Mouse (Mus musculus): ENCODE measurements around the gene Nectin3. TPM values are rescaled to one million over a fixed set of nuclear protein-coding genes. Genes with fewer than 3 reads are reported as not detected.

The Nectin3 gene
- polyA plus RNA-seq, 1 experiment from 2014 or later = 59.0 TPM

- Histone ChIP-seq H3K9ac (peak overlapping the region; percentile 89), H3K4me2 (replicated peaks) (peak overlapping the region; percentile 79), H3K27ac (peak overlapping the region; percentile 95), H3K36me3 (no peaks in the 10 kb centered on the region), H3K4me3 (peak overlapping the region; percentile 90), H3K27me3 (no peaks in the 10 kb centered on the region), H3K4me1 (peaks cover 18% of the 10 kb centered on the region), H3K9me3 (replicated peaks) (no peaks in the 10 kb centered on the region)
- peak; percentile 96 for ATAC-seq (ENCODE audit: low FRiP score)
- under 1% methylated on average over 58 of the region's 78 CpGs for WGBS
Measured at GRCm38 (mm10) chr16:46496889-46497685, 1.2 kb downstream of the Nectin3 start.

- peak; percentile 64 for ATAC-seq (ENCODE audit: low FRiP score)
Measured at GRCm38 (mm10) chr16:46496031-46496868, 2.1 kb downstream of the Nectin3 start.

DNA sequence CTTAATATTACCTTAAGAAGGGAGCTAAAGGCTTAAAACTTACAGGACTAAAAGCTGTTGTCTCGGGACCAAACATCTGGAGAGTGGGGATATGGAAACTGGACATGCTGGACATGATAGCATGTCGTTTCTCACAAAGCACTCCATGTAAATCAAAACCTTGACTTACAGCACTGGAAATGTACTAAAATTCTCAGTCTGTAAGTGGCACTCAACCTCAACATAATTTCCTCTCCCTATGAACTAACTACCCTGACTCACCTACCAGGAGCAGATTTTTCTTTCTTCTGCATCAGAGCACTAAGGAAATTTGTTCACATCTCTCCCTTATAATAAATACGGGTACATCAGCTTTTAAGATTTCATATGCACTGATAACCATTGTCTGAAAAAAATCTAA, 3.1 kb downstream of the Nectin3 start:
- WGBS = 29% methylated on average over 3 of the region's 3 CpGs
- no peak overlapping the region for H3K27ac ChIP-seq
- no peak for ATAC-seq (ENCODE audit: low FRiP score)

More at GRCm38 (mm10) chr16:46496031-46496868, 2.1 kb downstream of the Nectin3 start:
- Histone ChIP-seq H3K9ac (peak overlapping the region; percentile 89), H3K36me3 (no peaks in the 10 kb centered on the region), H3K27me3 (no peaks in the 10 kb centered on the region), H3K4me1 (peaks cover 18% of the 10 kb centered on the region), H3K9me3 (replicated peaks) (no peaks in the 10 kb centered on the region), H3K27ac (peak overlapping the region; percentile 95), H3K4me3 (peak overlapping the region; percentile 90), H3K4me2 (replicated peaks) (peak overlapping the region; percentile 79)
- WGBS = under 1% methylated on average over 60 of the region's 96 CpGs

DNA sequence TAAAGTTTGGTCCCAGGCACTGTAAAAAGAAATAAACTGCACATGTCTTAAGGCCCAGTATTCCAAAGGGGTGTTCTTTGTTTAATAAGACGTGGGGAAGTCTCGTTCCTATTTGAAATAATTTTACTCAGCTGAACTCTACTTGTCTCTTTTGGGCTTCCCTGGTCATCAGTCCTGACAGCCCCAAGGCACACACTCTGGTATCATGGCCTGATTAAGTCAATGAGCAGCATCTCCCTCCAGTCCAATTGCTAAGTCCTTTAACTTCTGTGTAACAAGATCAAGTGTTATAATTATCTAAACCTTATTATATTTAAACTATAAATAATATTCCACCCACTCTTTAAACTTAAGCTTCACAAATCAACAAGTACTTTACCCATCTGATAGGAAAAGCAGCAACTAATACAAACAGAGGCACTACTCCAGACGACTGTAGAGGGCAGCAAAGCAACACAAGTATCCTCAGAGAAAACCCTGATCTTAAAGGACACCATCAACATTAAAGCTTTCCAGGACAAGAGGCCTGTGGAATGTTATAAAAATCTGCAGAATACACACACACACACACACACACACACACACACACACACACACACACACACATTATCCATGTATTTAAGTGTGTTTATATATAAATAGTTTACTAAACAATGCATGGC, 10.8 kb downstream of the Nectin3 start:
- Histone ChIP-seq H3K4me3 (no peak overlapping the region), H3K9me3 (replicated peaks) (no peaks in the 10 kb centered on the region), H3K9ac (no peak overlapping the region), H3K27ac (no peak overlapping the region), H3K4me1 (peaks cover 5% of the 10 kb centered on the region; the same call in 1 of the 2 replicates), H3K36me3 (no peaks in the 10 kb centered on the region), H3K4me2 (replicated peaks) (no peak overlapping the region), H3K27me3 (no peaks in the 10 kb centered on the region)
- 60% methylated on average over 3 of the region's 3 CpGs for WGBS
- ATAC-seq (ENCODE audit: low FRiP score) = peak; percentile 66

More for the DNA sequence above, 3.1 kb downstream of the Nectin3 start:
- H3K27me3 ChIP-seq = no peaks in the 10 kb centered on the region
- no peaks in the 10 kb centered on the region for H3K9me3 ChIP-seq (replicated peaks)
- peak overlapping the region; percentile 90 for H3K4me3 ChIP-seq
- no peaks in the 10 kb centered on the region for H3K36me3 ChIP-seq
- H3K4me2 ChIP-seq (replicated peaks) = peak overlapping the region; percentile 79
- H3K9ac ChIP-seq = peak overlapping the region; percentile 89
- H3K4me1 ChIP-seq = peaks cover 18% of the 10 kb centered on the region

DNA sequence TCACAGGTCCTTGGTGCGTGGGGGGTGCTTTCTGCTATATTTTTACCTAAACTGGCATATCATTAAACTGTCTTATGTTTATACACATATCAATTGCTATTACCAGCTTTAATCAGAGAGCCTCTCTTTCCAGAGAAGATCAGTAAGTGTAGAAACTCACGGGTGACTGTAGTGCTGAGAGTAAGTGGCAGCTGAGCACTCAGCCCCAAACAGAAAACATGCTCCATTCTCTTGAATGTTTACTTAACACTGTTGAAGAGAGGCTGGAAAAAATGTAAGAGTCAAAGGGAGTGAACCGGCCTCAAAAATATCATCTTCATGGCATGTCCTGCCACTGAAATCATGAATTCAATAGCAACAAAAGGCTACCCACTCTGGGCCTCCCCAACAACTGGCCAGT, 21.0 kb downstream of the Nectin3 start:
- no peak overlapping the region for H3K9ac ChIP-seq
- 83% methylated on average over 3 of the region's 3 CpGs for WGBS
- no peaks in the 10 kb centered on the region for H3K9me3 ChIP-seq (replicated peaks)
- H3K27me3 ChIP-seq = no peaks in the 10 kb centered on the region
- ATAC-seq (ENCODE audit: low FRiP score) = no peak
- no peak overlapping the region for H3K4me2 ChIP-seq (replicated peaks)
- no peaks in the 10 kb centered on the region for H3K36me3 ChIP-seq
- H3K27ac ChIP-seq = no peak overlapping the region
- no peaks in the 10 kb centered on the region for H3K4me1 ChIP-seq
- H3K4me3 ChIP-seq = no peak overlapping the region

GRCm38 (mm10) chr16:46451421-46451820, 46.9 kb downstream of the Nectin3 start:
- peaks cover 12% of the 10 kb centered on the region for H3K36me3 ChIP-seq
- H3K4me3 ChIP-seq = no peak overlapping the region
- H3K9me3 ChIP-seq (replicated peaks) = no peaks in the 10 kb centered on the region
- whole genome bisulfite sequencing = 85% methylated on average over 3 of the region's 3 CpGs
- no peak for ATAC-seq (ENCODE audit: low FRiP score)
- no peaks in the 10 kb centered on the region for H3K27me3 ChIP-seq
- H3K4me1 ChIP-seq = no peaks in the 10 kb centered on the region
- no peak overlapping the region for H3K27ac ChIP-seq
- H3K9ac ChIP-seq = no peak overlapping the region
- no peak overlapping the region for H3K4me2 ChIP-seq (replicated peaks)

DNA sequence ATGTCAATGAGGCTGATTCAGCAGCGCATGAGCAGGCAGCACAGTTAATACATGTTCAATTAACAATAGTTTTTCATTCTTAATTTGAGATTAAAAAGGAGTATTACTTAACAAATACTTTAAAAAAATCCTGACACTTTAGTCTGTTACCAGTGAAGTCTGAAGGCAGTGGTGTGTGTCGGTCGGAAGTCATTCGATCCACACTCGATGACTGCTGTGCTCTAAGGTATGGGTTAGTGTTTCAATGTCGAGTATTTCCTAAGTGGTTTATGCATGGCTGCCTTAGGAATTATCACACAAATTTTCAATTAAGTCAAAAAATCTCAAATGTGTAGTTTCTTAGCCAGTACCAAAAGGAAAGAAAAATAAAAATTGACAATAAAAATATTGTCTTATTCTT, 49.3 kb downstream of the Nectin3 start:
- H3K27ac ChIP-seq = no peak overlapping the region
- no peaks in the 10 kb centered on the region for H3K4me1 ChIP-seq
- peaks cover 9% of the 10 kb centered on the region for H3K36me3 ChIP-seq
- H3K4me2 ChIP-seq (replicated peaks) = no peak overlapping the region
- no peak for ATAC-seq (ENCODE audit: low FRiP score)
- no peak overlapping the region for H3K9ac ChIP-seq
- H3K27me3 ChIP-seq = no peaks in the 10 kb centered on the region
- 86% methylated on average over 6 of the region's 6 CpGs for WGBS
- H3K9me3 ChIP-seq (replicated peaks) = no peaks in the 10 kb centered on the region
- H3K4me3 ChIP-seq = no peak overlapping the region

- ATAC-seq (ENCODE audit: low FRiP score) = no peak
- 63% methylated on average over 5 of the region's 5 CpGs for WGBS
Measured at GRCm38 (mm10) chr16:46431317-46431716, 67.0 kb downstream of the Nectin3 start.

DNA sequence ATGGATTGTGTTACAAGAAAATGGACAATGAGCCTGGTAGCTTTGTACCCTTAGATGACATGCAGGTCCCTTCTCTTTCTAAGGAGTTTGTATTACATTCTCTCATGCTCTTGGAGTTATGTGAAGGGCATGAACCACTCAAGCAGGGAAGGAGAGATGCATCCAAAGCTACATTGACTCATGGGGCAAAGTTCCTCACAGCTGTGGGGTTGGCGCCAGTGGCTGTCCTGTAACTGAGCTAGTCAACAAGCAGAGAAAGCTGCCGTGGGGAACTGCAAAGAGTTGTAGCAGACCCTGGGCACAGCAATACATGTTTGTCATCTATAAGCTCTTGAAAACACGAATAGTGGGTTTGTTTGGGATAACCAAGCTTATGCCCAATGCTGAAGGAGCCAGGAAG, 82.1 kb downstream of the Nectin3 start:
- Histone ChIP-seq H3K36me3 (no peaks in the 10 kb centered on the region), H3K4me2 (replicated peaks) (no peak overlapping the region), H3K27me3 (no peaks in the 10 kb centered on the region), H3K4me3 (no peak overlapping the region), H3K4me1 (no peaks in the 10 kb centered on the region), H3K9ac (no peak overlapping the region), H3K27ac (no peak overlapping the region), H3K9me3 (replicated peaks) (no peaks in the 10 kb centered on the region)
- no peak for ATAC-seq (ENCODE audit: low FRiP score)
- WGBS = 91% methylated on average over 3 of the region's 3 CpGs

More at GRCm38 (mm10) chr16:46431317-46431716, 67.0 kb downstream of the Nectin3 start:
- Histone ChIP-seq H3K4me2 (replicated peaks) (no peak overlapping the region), H3K27ac (no peak overlapping the region), H3K9ac (no peak overlapping the region), H3K4me1 (no peaks in the 10 kb centered on the region), H3K4me3 (no peak overlapping the region), H3K9me3 (replicated peaks) (no peaks in the 10 kb centered on the region), H3K36me3 (0 out of 2 replicates have a peak, but pooled peaks cover 6% of the 10 kb centered on the region), H3K27me3 (no peaks in the 10 kb centered on the region)

GRCm38 (mm10) chr16:46410739-46411057, 87.6 kb downstream of the Nectin3 start:
- H3K4me3 ChIP-seq = no peak overlapping the region
- H3K4me2 ChIP-seq (replicated peaks) = no peak overlapping the region
- H3K27me3 ChIP-seq = no peaks in the 10 kb centered on the region
- no peak overlapping the region for H3K9ac ChIP-seq
- H3K9me3 ChIP-seq (replicated peaks) = no peaks in the 10 kb centered on the region
- H3K36me3 ChIP-seq = no peaks in the 10 kb centered on the region
- H3K27ac ChIP-seq = no peak overlapping the region
- H3K4me1 ChIP-seq = no peaks in the 10 kb centered on the region
- no peak for ATAC-seq (ENCODE audit: low FRiP score)
- WGBS = 81% methylated on average over 3 of the region's 3 CpGs

GRCm38 (mm10) chr16:46410053-46410738, 88.1 kb downstream of the Nectin3 start:
- ATAC-seq (ENCODE audit: low FRiP score) = no peak
- no peak overlapping the region for H3K4me3 ChIP-seq
- H3K9me3 ChIP-seq (replicated peaks) = no peaks in the 10 kb centered on the region
- H3K4me2 ChIP-seq (replicated peaks) = no peak overlapping the region
- no peaks in the 10 kb centered on the region for H3K4me1 ChIP-seq
- H3K27me3 ChIP-seq = no peaks in the 10 kb centered on the region
- no peak overlapping the region for H3K27ac ChIP-seq
- H3K9ac ChIP-seq = no peak overlapping the region
- no peaks in the 10 kb centered on the region for H3K36me3 ChIP-seq
- 85% methylated on average over 6 of the region's 6 CpGs for WGBS

DNA sequence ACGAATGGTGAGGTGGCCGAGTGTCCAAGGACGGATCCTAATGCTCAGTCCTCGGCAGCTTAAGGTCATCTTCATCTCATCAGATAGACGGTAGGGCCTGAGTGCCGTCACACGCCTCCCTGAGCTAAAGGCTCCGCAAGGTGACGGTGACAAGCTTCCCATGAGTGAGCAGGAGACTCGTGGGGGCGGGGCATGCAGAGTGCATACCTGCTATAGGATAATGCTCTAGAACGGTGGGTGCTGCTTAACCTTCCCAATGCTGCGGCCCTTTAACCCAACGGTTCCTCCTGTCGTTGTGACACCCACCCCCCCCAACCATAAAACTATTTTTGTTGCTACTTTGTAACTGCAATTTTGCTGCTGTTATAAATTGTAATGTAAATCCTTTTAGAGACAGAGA, 90.3 kb downstream of the Nectin3 start:
- Histone ChIP-seq H3K9me3 (replicated peaks) (no peaks in the 10 kb centered on the region), H3K9ac (no peak overlapping the region), H3K4me3 (no peak overlapping the region), H3K27ac (no peak overlapping the region), H3K27me3 (no peaks in the 10 kb centered on the region), H3K4me1 (no peaks in the 10 kb centered on the region), H3K36me3 (no peaks in the 10 kb centered on the region), H3K4me2 (replicated peaks) (no peak overlapping the region)
- 96% methylated on average over 15 of the region's 15 CpGs for WGBS
- ATAC-seq (ENCODE audit: low FRiP score) = no peak
